Mouse (Mus musculus) liver, postnatal 0 days (tissue): Measurements from ENCODE around the gene Snrnp25. TPM values are rescaled to one million over a fixed set of nuclear protein-coding genes. Genes with fewer than 3 reads are reported as not detected.

Source experiments
- ATAC-seq: fragments of 200-750 bp; cut with Nextera tagmentation; 2 replicates; pipeline ENCODE4 v1.8.0; 2017; ENCODE audit warnings: mild to moderate bottlenecking, moderate library complexity
- DNase-seq: peaks from one replicate; pipeline ENCODE4 v3.0.0-alpha.2; 2016
- H3K27ac ChIP-seq: fragments of 300-500 bp; sonication (generic); 2 replicates; pipeline ENCODE4 v1.5.1; 2014; ENCODE audit warnings: antibody characterized with exemption, moderate library complexity, mild to moderate bottlenecking, low read depth
- H3K27me3 ChIP-seq: fragments of 300-500 bp; sonication (generic); 2 replicates; pipeline ENCODE4 v1.6.1; 2014; ENCODE audit warnings: low read length, control low read depth, mixed read lengths; ENCODE audit not compliant: insufficient read depth
- H3K36me3 ChIP-seq: fragments of 300-500 bp; sonication (generic); replicated peaks from 2 replicates; pipeline ENCODE4 v1.6.1; 2014; ENCODE audit warnings: mild to moderate bottlenecking, control low read depth, low read length, moderate library complexity, mixed read lengths; ENCODE audit not compliant: insufficient read depth
- H3K4me1 ChIP-seq: fragments of 300-500 bp; sonication (generic); 2 replicates; pipeline ENCODE4 v1.6.1; 2014; ENCODE audit warnings: antibody characterized with exemption, mild to moderate bottlenecking, control low read depth; ENCODE audit not compliant: insufficient read depth
- H3K4me2 ChIP-seq: fragments of 300-500 bp; sonication (generic); 2 replicates; pipeline ENCODE4 v1.6.1; 2014; ENCODE audit warnings: low read depth, mild to moderate bottlenecking, low read length, moderate library complexity, mixed read lengths
- H3K4me3 ChIP-seq: fragments of 300-500 bp; sonication (generic); 2 replicates; pipeline ENCODE4 v1.5.1; 2014; ENCODE audit warnings: low read depth, low read length
- H3K9ac ChIP-seq: fragments of 300-500 bp; sonication (generic); replicated peaks from 2 replicates; pipeline ENCODE4 v1.6.1; 2014; ENCODE audit warnings: mild to moderate bottlenecking, moderate library complexity
- H3K9me3 ChIP-seq: fragments of 300-500 bp; sonication (generic); 2 replicates; pipeline ENCODE4 v1.6.1; 2016; ENCODE audit warnings: mild to moderate bottlenecking, control low read depth, low read length, mixed read lengths
- CTCF ChIP-seq: sonication (generic); IDR thresholded peaks from 2 replicates; pipeline ENCODE4 v1.5.1; 2016; ENCODE audit warnings: antibody characterized with exemption, low read depth
- EP300 ChIP-seq: IDR thresholded peaks from 2 replicates; pipeline ENCODE4 v1.6.1; 2016; ENCODE audit warnings: antibody characterized with exemption, low read depth, mild to moderate bottlenecking
- WGBS: fragments of 180-500 bp; shearing (Covaris S2); extraction: QIAGEN DNeasy Blood & Tissue Kit; methylation state at CpG from one replicate; pipeline ENCODE4 v1.1.7; 2014; ENCODE audit not compliant: insufficient replicate concordance; 5-methylcytosine and 5-hydroxymethylcytosine counted together
- polyA plus RNA-seq: library from polyadenylated mRNA; unstranded; fragments of >200 nt; fragmentation: Nextera tagmentation; extraction: Ambion mirVana; gene quantifications from 2 replicates; pipeline ENCODE4 v1.2.1, GENCODE M21; 2015

Gene Snrnp25
- 30.1 and 32.9 TPM in 2 replicates for polyA plus RNA-seq

- Histone ChIP-seq H3K36me3 (peaks cover 19% of the 10 kb centered on the region), H3K4me2 (peak within 1 kb of the TSS; percentile 93), H3K27me3 (no peaks in the 10 kb centered on the region), H3K4me3 (peak within 1 kb of the TSS; percentile 69), H3K4me1 (peaks cover 16% of the 10 kb centered on the region), H3K27ac (peak within 1 kb of the TSS; percentile 69), H3K9me3 (no peaks in the 10 kb centered on the region), H3K9ac (peak within 1 kb of the TSS; percentile 84)
- under 1% methylated on average over 52 of the region's 52 CpGs for WGBS
- ATAC-seq (peak; percentile 100), DNase-seq (peak; percentile 96)
- TF ChIP-seq EP300 (no peak), CTCF (peak; percentile 68)
Measured at GRCm38 (mm10) chr11:32205058-32205873, at the start of gene Snrnp25. Gene Snrnp25 (plus strand): TSS chr11:32205415.

- DNase-seq = no peak
- H3K4me1 ChIP-seq = no peaks in the 10 kb centered on the region
- TF ChIP-seq CTCF (no peak), EP300 (no peak)
- H3K4me2 ChIP-seq = no peak overlapping the region
- no peaks in the 10 kb centered on the region for H3K36me3 ChIP-seq
- 46% methylated on average over 7 of the region's 7 CpGs for WGBS
- no peak overlapping the region for H3K9ac ChIP-seq
- H3K27ac ChIP-seq = no peak overlapping the region
- no peak overlapping the region for H3K4me3 ChIP-seq
- no peak for ATAC-seq
- no peaks in the 10 kb centered on the region for H3K9me3 ChIP-seq
- peaks cover 12% of the 10 kb centered on the region for H3K27me3 ChIP-seq
Measured at GRCm38 (mm10) chr11:32156854-32157630, 48.2 kb upstream of the Snrnp25 start.

- whole genome bisulfite sequencing = 71% methylated on average over 18 of the region's 18 CpGs
- ATAC-seq = no peak
- no peak for DNase-seq
- H3K27ac ChIP-seq = no peak overlapping the region
- TF ChIP-seq EP300 = no peak
- no peak for TF ChIP-seq CTCF
- no peak overlapping the region for H3K4me3 ChIP-seq
- peaks cover 13% of the 10 kb centered on the region for H3K27me3 ChIP-seq
- no peaks in the 10 kb centered on the region for H3K9me3 ChIP-seq
- H3K36me3 ChIP-seq = no peaks in the 10 kb centered on the region
- H3K4me2 ChIP-seq = no peak overlapping the region
- no peak overlapping the region for H3K9ac ChIP-seq
- no peaks in the 10 kb centered on the region for H3K4me1 ChIP-seq
Measured at GRCm38 (mm10) chr11:32157791-32158594, 47.2 kb upstream of the Snrnp25 start.

- Histone ChIP-seq H3K4me3 (no peak overlapping the region), H3K4me1 (no peaks in the 10 kb centered on the region), H3K36me3 (no peaks in the 10 kb centered on the region), H3K27ac (no peak overlapping the region), H3K4me2 (no peak overlapping the region), H3K9ac (no peak overlapping the region), H3K27me3 (peaks cover 13% of the 10 kb centered on the region), H3K9me3 (no peaks in the 10 kb centered on the region)
- WGBS = 66% methylated on average over 3 of the region's 3 CpGs
- no peak for DNase-seq
- ATAC-seq = no peak
- TF ChIP-seq EP300 = no peak
- no peak for TF ChIP-seq CTCF
Measured at GRCm38 (mm10) chr11:32159176-32159575, 46.0 kb upstream of the Snrnp25 start.

GRCm38 (mm10) chr11:32160341-32160740 lies 44.9 kb upstream of the Snrnp25 start:
- Histone ChIP-seq H3K36me3 (no peaks in the 10 kb centered on the region), H3K9me3 (no peaks in the 10 kb centered on the region), H3K27ac (no peak overlapping the region), H3K4me1 (no peaks in the 10 kb centered on the region), H3K4me3 (no peak overlapping the region), H3K4me2 (no peak overlapping the region), H3K27me3 (peaks cover 13% of the 10 kb centered on the region), H3K9ac (no peak overlapping the region)
- TF ChIP-seq EP300 = no peak
- TF ChIP-seq CTCF = no peak
- DNase-seq (no peak), ATAC-seq (no peak)
- WGBS = 71% methylated on average over 7 of the region's 7 CpGs
